Mouse (Mus musculus): ENCODE data around the gene Hsd17b1. TPM values are rescaled to one million over a fixed set of nuclear protein-coding genes. Genes with fewer than 3 reads are reported as not detected.

Hsd17b1 gene
- 0.35 TPM in 1 of 2 replicates, not detected in the other for polyA plus RNA-seq (2014; fragmentation: Nextera tagmentation; extraction: Ambion mirVana)

GRCm38 (mm10) chr11:101078121-101078520 lies at the start of gene Hsd17b1:
Gene Hsd17b1 (plus strand): TSS chr11:101078411.
- Histone ChIP-seq H3K9me3 (ENCODE audit: control insufficient read depth, low read length) (no peaks in the 10 kb centered on the region), H3K4me2 (ENCODE audit: low read depth, low read length) (no peak within 1 kb of the TSS), H3K4me3 (ENCODE audit: low read depth, low read length) (no peak within 1 kb of the TSS), H3K4me1 (ENCODE audit: control insufficient read depth, insufficient read depth, low read length) (peaks cover 6% of the 10 kb centered on the region; the same call in 1 of the 2 replicates), H3K27ac (ENCODE audit: low read depth, low read length) (no peak within 1 kb of the TSS), H3K36me3 (ENCODE audit: control insufficient read depth, insufficient read depth, low read length) (no peaks in the 10 kb centered on the region), H3K27me3 (ENCODE audit: control insufficient read depth, insufficient read depth, low read length) (peaks cover 32% of the 10 kb centered on the region), H3K9ac (replicated peaks; ENCODE audit: low read depth, low read length) (no peak within 1 kb of the TSS)
- ATAC-seq (ENCODE audit: low read depth), result no peak
- 77% methylated on average over 9 of the region's 9 CpGs for WGBS

DNA sequence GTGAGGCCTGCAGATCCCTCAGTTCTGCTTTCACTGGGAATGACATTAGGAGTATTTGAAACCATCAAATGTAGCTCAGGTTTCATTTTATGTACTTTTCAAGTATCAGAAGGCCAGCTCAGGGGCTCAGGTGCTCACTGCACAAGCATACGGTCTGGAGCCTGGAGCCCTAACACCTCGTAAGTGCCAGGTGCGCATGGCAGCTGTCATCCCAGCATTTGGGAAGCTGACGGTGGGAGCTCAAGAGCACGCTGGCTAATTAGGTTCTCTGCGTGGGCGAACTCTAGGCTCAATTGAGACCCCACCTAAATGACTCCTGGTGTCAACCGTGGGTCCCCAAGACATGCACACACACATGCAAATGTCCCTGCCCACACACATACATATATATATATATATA lies 48.9 kb upstream of the Hsd17b1 start:
- no peak for ATAC-seq (ENCODE audit: low read depth)

GRCm38 (mm10) chr11:101030136-101030807 lies 47.9 kb upstream of the Hsd17b1 start:
- Histone ChIP-seq H3K27me3 (ENCODE audit: control insufficient read depth, insufficient read depth, low read length) (no peaks in the 10 kb centered on the region), H3K27ac (ENCODE audit: low read depth, low read length) (no peak overlapping the region), H3K4me3 (ENCODE audit: low read depth, low read length) (no peak overlapping the region), H3K4me2 (ENCODE audit: low read depth, low read length) (no peak overlapping the region), H3K9ac (replicated peaks; ENCODE audit: low read depth, low read length) (no peak overlapping the region), H3K4me1 (ENCODE audit: control insufficient read depth, insufficient read depth, low read length) (no peaks in the 10 kb centered on the region), H3K36me3 (ENCODE audit: control insufficient read depth, insufficient read depth, low read length) (peaks cover 70% of the 10 kb centered on the region), H3K9me3 (ENCODE audit: control insufficient read depth, low read length) (no peaks in the 10 kb centered on the region)
- ATAC-seq (ENCODE audit: low read depth), result no peak
- 89% methylated on average over 10 of the region's 10 CpGs for WGBS

More for the DNA sequence above, 48.9 kb upstream of the Hsd17b1 start:
- Histone ChIP-seq H3K27me3 (ENCODE audit: control insufficient read depth, insufficient read depth, low read length) (no peaks in the 10 kb centered on the region), H3K36me3 (ENCODE audit: control insufficient read depth, insufficient read depth, low read length) (peaks cover 66% of the 10 kb centered on the region), H3K27ac (ENCODE audit: low read depth, low read length) (no peak overlapping the region), H3K4me2 (ENCODE audit: low read depth, low read length) (no peak overlapping the region), H3K4me1 (ENCODE audit: control insufficient read depth, insufficient read depth, low read length) (no peaks in the 10 kb centered on the region), H3K9me3 (ENCODE audit: control insufficient read depth, low read length) (no peaks in the 10 kb centered on the region), H3K9ac (replicated peaks; ENCODE audit: low read depth, low read length) (no peak overlapping the region), H3K4me3 (ENCODE audit: low read depth, low read length) (no peak overlapping the region)
- 91% methylated on average over 8 of the region's 8 CpGs for WGBS

GRCm38 (mm10) chr11:101030808-101031156 lies 47.4 kb upstream of the Hsd17b1 start:
- H3K27me3 ChIP-seq (ENCODE audit: control insufficient read depth, insufficient read depth, low read length), result no peaks in the 10 kb centered on the region
- H3K4me2 ChIP-seq (ENCODE audit: low read depth, low read length), result no peak overlapping the region
- no peak overlapping the region for H3K27ac ChIP-seq (ENCODE audit: low read depth, low read length)
- no peak overlapping the region for H3K4me3 ChIP-seq (ENCODE audit: low read depth, low read length)
- no peaks in the 10 kb centered on the region for H3K9me3 ChIP-seq (ENCODE audit: control insufficient read depth, low read length)
- no peaks in the 10 kb centered on the region for H3K4me1 ChIP-seq (ENCODE audit: control insufficient read depth, insufficient read depth, low read length)
- H3K36me3 ChIP-seq (ENCODE audit: control insufficient read depth, insufficient read depth, low read length), result peaks cover 70% of the 10 kb centered on the region
- no peak for ATAC-seq (ENCODE audit: low read depth)
- 97% methylated on average over 4 of the region's 4 CpGs for WGBS
- no peak overlapping the region for H3K9ac ChIP-seq (replicated peaks; ENCODE audit: low read depth, low read length)

DNA sequence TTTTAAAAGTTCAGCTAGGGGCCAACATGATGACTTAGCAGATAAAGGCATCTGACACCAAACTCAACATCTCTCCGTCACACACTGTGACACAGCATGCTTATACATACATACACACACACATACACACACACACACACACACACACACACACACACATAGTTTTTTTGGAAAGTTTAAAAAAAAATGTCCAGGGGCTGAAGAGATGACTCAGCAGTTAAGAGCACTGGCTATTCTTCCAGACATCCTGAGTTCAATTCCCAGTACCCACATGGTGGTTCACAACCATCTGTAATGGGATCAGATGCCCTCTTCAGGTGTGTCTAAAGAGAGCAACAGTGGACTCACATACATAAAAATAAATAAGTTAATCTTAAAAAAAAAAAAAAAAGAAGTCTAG lies 46.7 kb upstream of the Hsd17b1 start:
- H3K27me3 ChIP-seq (ENCODE audit: control insufficient read depth, insufficient read depth, low read length), result no peaks in the 10 kb centered on the region
- no peak for ATAC-seq (ENCODE audit: low read depth)
- H3K36me3 ChIP-seq (ENCODE audit: control insufficient read depth, insufficient read depth, low read length), result peaks cover 76% of the 10 kb centered on the region
- no peak overlapping the region for H3K9ac ChIP-seq (replicated peaks; ENCODE audit: low read depth, low read length)
- WGBS, result 86% methylated on average over 1 of the region's 1 CpGs
- no peak overlapping the region for H3K27ac ChIP-seq (ENCODE audit: low read depth, low read length)
- no peak overlapping the region for H3K4me3 ChIP-seq (ENCODE audit: low read depth, low read length)
- no peaks in the 10 kb centered on the region for H3K9me3 ChIP-seq (ENCODE audit: control insufficient read depth, low read length)
- H3K4me1 ChIP-seq (ENCODE audit: control insufficient read depth, insufficient read depth, low read length), result no peaks in the 10 kb centered on the region
- no peak overlapping the region for H3K4me2 ChIP-seq (ENCODE audit: low read depth, low read length)

GRCm38 (mm10) chr11:101033856-101034500 lies 44.2 kb upstream of the Hsd17b1 start:
- 95% methylated on average over 17 of the region's 17 CpGs for WGBS
- no peak overlapping the region for H3K4me3 ChIP-seq (ENCODE audit: low read depth, low read length)
- no peaks in the 10 kb centered on the region for H3K9me3 ChIP-seq (ENCODE audit: control insufficient read depth, low read length)
- H3K9ac ChIP-seq (replicated peaks; ENCODE audit: low read depth, low read length), result no peak overlapping the region
- peaks cover 83% of the 10 kb centered on the region for H3K36me3 ChIP-seq (ENCODE audit: control insufficient read depth, insufficient read depth, low read length)
- no peak overlapping the region for H3K4me2 ChIP-seq (ENCODE audit: low read depth, low read length)
- no peaks in the 10 kb centered on the region for H3K27me3 ChIP-seq (ENCODE audit: control insufficient read depth, insufficient read depth, low read length)
- no peak for ATAC-seq (ENCODE audit: low read depth)
- no peaks in the 10 kb centered on the region for H3K4me1 ChIP-seq (ENCODE audit: control insufficient read depth, insufficient read depth, low read length)
- H3K27ac ChIP-seq (ENCODE audit: low read depth, low read length), result no peak overlapping the region

- H3K4me3 ChIP-seq (ENCODE audit: low read depth, low read length), result no peak overlapping the region
- WGBS, result 92% methylated on average over 8 of the region's 8 CpGs
Observed at GRCm38 (mm10) chr11:101034614-101035327, 43.4 kb upstream of the Hsd17b1 start.

GRCm38 (mm10) chr11:101035328-101035695 lies 42.9 kb upstream of the Hsd17b1 start:
- Histone ChIP-seq H3K9ac (replicated peaks; ENCODE audit: low read depth, low read length) (no peak overlapping the region), H3K4me3 (ENCODE audit: low read depth, low read length) (no peak overlapping the region), H3K4me2 (ENCODE audit: low read depth, low read length) (no peak overlapping the region), H3K36me3 (ENCODE audit: control insufficient read depth, insufficient read depth, low read length) (peaks cover 83% of the 10 kb centered on the region), H3K27ac (ENCODE audit: low read depth, low read length) (no peak overlapping the region), H3K9me3 (ENCODE audit: control insufficient read depth, low read length) (no peaks in the 10 kb centered on the region), H3K27me3 (ENCODE audit: control insufficient read depth, insufficient read depth, low read length) (no peaks in the 10 kb centered on the region), H3K4me1 (ENCODE audit: control insufficient read depth, insufficient read depth, low read length) (no peaks in the 10 kb centered on the region)
- no peak for ATAC-seq (ENCODE audit: low read depth)
- 78% methylated on average over 4 of the region's 4 CpGs for WGBS

More at GRCm38 (mm10) chr11:101034614-101035327, 43.4 kb upstream of the Hsd17b1 start:
- Histone ChIP-seq H3K4me2 (ENCODE audit: low read depth, low read length) (no peak overlapping the region), H3K36me3 (ENCODE audit: control insufficient read depth, insufficient read depth, low read length) (peaks cover 83% of the 10 kb centered on the region), H3K27ac (ENCODE audit: low read depth, low read length) (no peak overlapping the region), H3K9me3 (ENCODE audit: control insufficient read depth, low read length) (no peaks in the 10 kb centered on the region), H3K27me3 (ENCODE audit: control insufficient read depth, insufficient read depth, low read length) (no peaks in the 10 kb centered on the region), H3K9ac (replicated peaks; ENCODE audit: low read depth, low read length) (no peak overlapping the region), H3K4me1 (ENCODE audit: control insufficient read depth, insufficient read depth, low read length) (no peaks in the 10 kb centered on the region)
- no peak for ATAC-seq (ENCODE audit: low read depth)

- H3K27ac ChIP-seq (ENCODE audit: low read depth, low read length), result no peak overlapping the region
- H3K9me3 ChIP-seq (ENCODE audit: control insufficient read depth, low read length), result no peaks in the 10 kb centered on the region
- H3K4me1 ChIP-seq (ENCODE audit: control insufficient read depth, insufficient read depth, low read length), result no peaks in the 10 kb centered on the region
- H3K4me3 ChIP-seq (ENCODE audit: low read depth, low read length), result no peak overlapping the region
- H3K27me3 ChIP-seq (ENCODE audit: control insufficient read depth, insufficient read depth, low read length), result no peaks in the 10 kb centered on the region
- H3K9ac ChIP-seq (replicated peaks; ENCODE audit: low read depth, low read length), result no peak overlapping the region
- peaks cover 89% of the 10 kb centered on the region for H3K36me3 ChIP-seq (ENCODE audit: control insufficient read depth, insufficient read depth, low read length)
- no peak overlapping the region for H3K4me2 ChIP-seq (ENCODE audit: low read depth, low read length)
- no peak for ATAC-seq (ENCODE audit: low read depth)
- 84% methylated on average over 10 of the region's 10 CpGs for WGBS
Observed at GRCm38 (mm10) chr11:101037795-101038194, 40.4 kb upstream of the Hsd17b1 start.
